Mouse (Mus musculus): Measurements from ENCODE around the gene Osbpl9. TPM values are rescaled to one million over a fixed set of nuclear protein-coding genes. Genes with fewer than 3 reads are reported as not detected.

Osbpl9 gene
- total and polyA plus RNA-seq, 3 experiments = 55.5 to 73.5 (median 59.2) TPM

GRCm38 (mm10) chr4:109110978-109111377, 91.1 kb downstream of the Osbpl9 start:
- Histone ChIP-seq H3K27ac (ENCODE audit: insufficient read depth, low read depth) (no peak overlapping the region), H3K27me3 (replicated peaks) (no peaks in the 10 kb centered on the region), H3K9me3 (replicated peaks; ENCODE audit: low read length) (no peaks in the 10 kb centered on the region), H3K36me3 (replicated peaks in 1 of 2; ENCODE audit: control insufficient read depth in 1 of 2, insufficient read depth in 1 of 2, low read length in 1 of 2) (peaks cover 0 to 4% of the 10 kb centered on the region in 2 experiments), H3K9ac (ENCODE audit: insufficient read depth, low read depth) (no peak overlapping the region), H3K4me3 (replicated peaks in 1 of 3; ENCODE audit: low read depth in 2 of 3, low read length in 2 of 3, poor library complexity in 1 of 3) (no peak overlapping the region), H3K4me1 (ENCODE audit: control insufficient read depth in 1 of 2, insufficient read depth in 2 of 2) (peaks cover 10 to 55% of the 10 kb centered on the region in 2 experiments), H3K4me2 (ENCODE audit: insufficient read depth, low read depth, poor library complexity, severe bottlenecking) (no peak overlapping the region), H3K79me2 (replicated peaks; ENCODE audit: control insufficient read depth, extremely low read depth, insufficient read depth, poor library complexity, severe bottlenecking) (peaks cover 51% of the 10 kb centered on the region)
- dilution Hi-C loops (cut with MboI; ENCODE audit: extremely low pct_ligation_motif_present, extremely low pct_unique_long_range_greater_than_20kb, low sequenced_read_pairs) = no loop called here
- DNase-seq (ENCODE audit: extremely low read depth) = no peak
- in situ Hi-C loops (cut with MboI; ENCODE audit: low pct_ligation_motif_present, low pct_unique_long_range_greater_than_20kb, low sequenced_read_pairs) = no loop called here
- TF ChIP-seq NELFE (IDR thresholded peaks at IDR 0.05; ENCODE audit: low read depth, low read length) (no peak), MAX (IDR thresholded peaks at IDR 0.05; ENCODE audit: low read length) (no peak), USF2 (conservative IDR thresholded peaks at IDR 0.05; ENCODE audit: low read depth, low read length) (no peak), POLR2A (IDR thresholded peaks at IDR 0.05; ENCODE audit: low read depth, low read length) (no peak)

GRCm38 (mm10) chr4:109109686-109110085, 92.4 kb downstream of the Osbpl9 start:
- no peak for DNase-seq (ENCODE audit: extremely low read depth)
- in situ Hi-C loops (cut with MboI; ENCODE audit: low pct_ligation_motif_present, low pct_unique_long_range_greater_than_20kb, low sequenced_read_pairs) = no loop called here
- H3K9ac ChIP-seq (ENCODE audit: insufficient read depth, low read depth) = no peak overlapping the region
- no peak overlapping the region for H3K4me2 ChIP-seq (ENCODE audit: insufficient read depth, low read depth, poor library complexity, severe bottlenecking)
- peaks cover 43% of the 10 kb centered on the region for H3K79me2 ChIP-seq (replicated peaks; ENCODE audit: control insufficient read depth, extremely low read depth, insufficient read depth, poor library complexity, severe bottlenecking)
- H3K36me3 ChIP-seq (replicated peaks in 1 of 2; ENCODE audit: control insufficient read depth in 1 of 2, insufficient read depth in 1 of 2, low read length in 1 of 2) = peaks cover 0 to 4% of the 10 kb centered on the region in 2 experiments
- TF ChIP-seq ZC3H11A (IDR thresholded peaks at IDR 0.05; ENCODE audit: low read depth, low read length) = no peak
- no peak for TF ChIP-seq POLR2AphosphoS2 (IDR thresholded peaks at IDR 0.05; ENCODE audit: low read depth, low read length)
- no peak for TF ChIP-seq JUND (conservative IDR thresholded peaks at IDR 0.05; ENCODE audit: low read depth, low read length)
- no peak for TF ChIP-seq TBP (conservative IDR thresholded peaks at IDR 0.05; ENCODE audit: low read depth, low read length)
- TF ChIP-seq IRF4 (IDR thresholded peaks at IDR 0.05; ENCODE audit: low read depth, low read length) = no peak
- no peak for TF ChIP-seq MAFK (IDR thresholded peaks at IDR 0.05; ENCODE audit: insufficient replicate concordance, low read length)
- TF ChIP-seq SMC3 (IDR thresholded peaks at IDR 0.05; ENCODE audit: low read depth, low read length) = no peak
- TF ChIP-seq BHLHE40 (IDR thresholded peaks at IDR 0.05; ENCODE audit: low read depth, low read length) = no peak
- TF ChIP-seq CHD1 (IDR thresholded peaks at IDR 0.05; ENCODE audit: low read depth, low read length) = no peak
- TF ChIP-seq JUN (IDR thresholded peaks at IDR 0.05; ENCODE audit: insufficient read depth, low read depth, low read length) = no peak
- TF ChIP-seq POLR2A (IDR thresholded peaks at IDR 0.05; ENCODE audit: low read depth, low read length) = no peak
- no peak for TF ChIP-seq UBTF (IDR thresholded peaks at IDR 0.05; ENCODE audit: low read depth, low read length)
- TF ChIP-seq GABPA (IDR thresholded peaks at IDR 0.05; ENCODE audit: insufficient replicate concordance, low read depth, low read length) = no peak
- TF ChIP-seq KAT2A (IDR thresholded peaks at IDR 0.05; ENCODE audit: insufficient replicate concordance, low read length) = no peak
- no peak for TF ChIP-seq E2F4 (IDR thresholded peaks at IDR 0.05; ENCODE audit: insufficient replicate concordance, low read depth, low read length)
- no peak for TF ChIP-seq TCF12 (IDR thresholded peaks at IDR 0.05; ENCODE audit: low read depth, low read length)
- TF ChIP-seq RCOR1 (conservative IDR thresholded peaks at IDR 0.05; ENCODE audit: low read depth, low read length) = no peak
- no peak overlapping the region for H3K27ac ChIP-seq (ENCODE audit: insufficient read depth, low read depth)
- H3K9me3 ChIP-seq (replicated peaks; ENCODE audit: low read length) = no peaks in the 10 kb centered on the region
- dilution Hi-C loops (cut with MboI; ENCODE audit: extremely low pct_ligation_motif_present, extremely low pct_unique_long_range_greater_than_20kb, low sequenced_read_pairs) = no loop called here
- H3K4me3 ChIP-seq (replicated peaks in 1 of 3; ENCODE audit: low read depth in 2 of 3, low read length in 2 of 3, poor library complexity in 1 of 3) = no peak overlapping the region
- peaks cover 10 to 56% of the 10 kb centered on the region in 2 experiments for H3K4me1 ChIP-seq (ENCODE audit: control insufficient read depth in 1 of 2, insufficient read depth in 2 of 2)
- H3K27me3 ChIP-seq (replicated peaks) = no peaks in the 10 kb centered on the region

Data from CH12.LX (cell line).